Mouse (Mus musculus) forebrain, embryonic 11.5 days (tissue): ENCODE results near the gene Pmf1. TPM values are rescaled to one million over a fixed set of nuclear protein-coding genes. Genes with fewer than 3 reads are reported as not detected.
A peak's percentile ranks its signal among the peaks of the same experiment; 100 is the strongest.
"Not testable (repeated sequence)": the region's sequence is repeated elsewhere in the genome, so short reads cannot be mapped to it uniquely, and the experiment has no call there.

Source experiments
- ATAC-seq: fragments of 200-750 bp; cut with Nextera tagmentation; replicated peaks from 2 replicates; pipeline ENCODE4 v1.8.0; 2017; ENCODE audit warnings: moderate TSS enrichment; ENCODE audit not compliant: low FRiP score
- DNase-seq: peaks from one replicate; pipeline ENCODE4 v3.0.0-alpha.2; 2017; ENCODE audit warnings: low spot score
- H3K27ac ChIP-seq: fragments of 300-500 bp; sonication (generic); 2 replicates; pipeline ENCODE4 v1.5.1; 2014; ENCODE audit warnings: low read depth, low read length
- H3K27me3 ChIP-seq: fragments of 300-500 bp; sonication (generic); 2 replicates; pipeline ENCODE4 v1.6.1; 2014; ENCODE audit warnings: mild to moderate bottlenecking, low read length, mixed read lengths; ENCODE audit not compliant: control insufficient read depth, insufficient read depth
- H3K36me3 ChIP-seq: fragments of 300-500 bp; sonication (generic); 2 replicates; pipeline ENCODE4 v1.6.1; 2014; ENCODE audit warnings: mild to moderate bottlenecking, low read length, moderate library complexity, mixed read lengths; ENCODE audit not compliant: control insufficient read depth, insufficient read depth
- H3K4me1 ChIP-seq: fragments of 300-500 bp; sonication (generic); replicated peaks from 2 replicates; pipeline ENCODE4 v1.6.1; 2014; ENCODE audit warnings: low read length, mixed read lengths; ENCODE audit not compliant: control insufficient read depth, insufficient read depth
- H3K4me2 ChIP-seq: fragments of 300-500 bp; sonication (generic); 2 replicates; pipeline ENCODE4 v1.6.1; 2014; ENCODE audit warnings: low read depth, mild to moderate bottlenecking, low read length, moderate library complexity, mixed read lengths; ENCODE audit not compliant: severe bottlenecking
- H3K4me3 ChIP-seq: fragments of 300-500 bp; sonication (generic); 2 replicates; pipeline ENCODE4 v1.5.1; 2014; ENCODE audit warnings: low read depth, low read length
- H3K9ac ChIP-seq: fragments of 300-500 bp; sonication (generic); 2 replicates; pipeline ENCODE4 v1.6.1; 2014; ENCODE audit warnings: low read length
- H3K9me3 ChIP-seq: fragments of 300-500 bp; sonication (generic); 2 replicates; pipeline ENCODE4 v1.6.1; 2016; ENCODE audit warnings: low read length, mixed read lengths; ENCODE audit not compliant: control insufficient read depth
- WGBS: fragments of 180-500 bp; shearing (Covaris S2); extraction: QIAGEN DNeasy Blood & Tissue Kit; methylation state at CpG from one replicate; pipeline ENCODE4 v1.1.7; 2014; 5-methylcytosine and 5-hydroxymethylcytosine counted together
- polyA plus RNA-seq: library from polyadenylated mRNA; unstranded; fragments of >200 nt; fragmentation: Nextera tagmentation; extraction: Ambion mirVana; gene quantifications from 2 replicates; pipeline ENCODE4 v1.2.1, GENCODE M21; 2014

Gene Pmf1
- polyA plus RNA-seq, 1 experiment from 2014 or later: 141 TPM

DNA sequence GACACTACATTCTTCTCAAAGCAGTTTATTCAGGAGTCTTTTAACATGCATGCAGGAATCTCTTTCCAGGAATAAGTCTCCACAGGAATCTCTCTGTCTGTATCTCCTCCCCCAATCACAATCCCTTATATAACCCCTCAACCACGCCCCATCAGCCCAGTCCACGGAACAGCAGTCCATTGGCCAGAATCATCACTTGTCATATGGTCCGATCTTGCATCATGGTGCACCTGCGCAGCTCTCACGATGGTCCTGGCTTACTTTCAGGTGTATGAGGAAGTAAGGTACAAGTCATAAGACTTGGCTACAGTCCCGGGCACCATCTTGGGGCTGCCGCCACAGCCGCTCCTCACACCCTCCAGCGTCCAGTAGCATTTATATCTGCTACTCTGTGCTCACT is 37.5 kb downstream of the Pmf1 start, which contains the start of gene Bglap3:
Gene Bglap3, minus strand, starts transcription at position 101 of the 400 bp plus-strand sequence.
- H3K4me1 ChIP-seq, H3K9ac ChIP-seq, H3K4me3 ChIP-seq, H3K27ac ChIP-seq, H3K36me3 ChIP-seq, DNase-seq, ATAC-seq, H3K9me3 ChIP-seq, H3K27me3 ChIP-seq, H3K4me2 ChIP-seq: not testable (repeated sequence)
- 93% methylated on average over 9 of the region's 9 CpGs for WGBS

DNA sequence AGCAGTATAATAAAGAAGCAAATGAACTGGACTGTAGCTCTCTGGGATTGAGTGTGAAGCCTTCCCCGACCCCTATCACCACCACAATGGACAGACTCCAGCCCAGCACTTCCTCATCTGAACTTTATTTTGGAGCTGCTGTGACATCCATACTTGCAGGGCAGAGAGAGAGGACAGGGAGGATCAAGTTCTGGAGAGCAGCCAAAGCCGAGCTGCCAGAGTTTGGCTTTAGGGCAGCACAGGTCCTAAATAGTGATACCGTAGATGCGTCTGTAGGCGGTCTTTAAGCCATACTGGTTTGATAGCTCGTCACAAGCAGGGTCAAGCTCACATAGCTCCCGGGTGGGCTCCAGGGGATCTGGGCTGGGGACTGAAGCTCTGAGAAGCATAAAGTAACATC is 41.6 kb downstream of the Pmf1 start:
- not testable (repeated sequence) for H3K4me2 ChIP-seq, H3K9ac ChIP-seq, H3K36me3 ChIP-seq, DNase-seq, H3K27ac ChIP-seq, H3K9me3 ChIP-seq, ATAC-seq, H3K4me3 ChIP-seq, H3K4me1 ChIP-seq
- peaks cover 14% of the 10 kb centered on the region for H3K27me3 ChIP-seq
- 91% methylated on average over 7 of the region's 7 CpGs for WGBS

DNA sequence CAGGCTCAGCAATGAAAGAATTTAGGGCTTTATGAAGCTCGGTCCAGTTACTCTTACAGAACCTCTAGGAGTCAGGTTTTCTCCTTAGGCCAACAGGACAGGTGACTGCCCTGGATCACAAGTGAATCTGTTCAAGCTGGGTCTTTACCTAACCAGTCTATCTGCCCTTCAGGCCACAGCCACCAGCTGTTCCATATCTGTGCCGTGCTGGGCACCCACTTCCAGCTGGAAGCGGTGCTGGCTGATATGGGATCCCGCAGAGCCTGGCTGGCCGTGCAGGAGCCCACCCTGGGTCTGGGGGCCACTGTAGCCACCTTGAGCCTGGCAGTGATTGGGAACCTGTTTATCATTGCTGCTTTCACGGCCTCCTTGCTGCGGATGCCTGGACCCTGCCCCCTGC is 42.6 kb downstream of the Pmf1 start:
- not testable (repeated sequence) for H3K9ac ChIP-seq, H3K4me3 ChIP-seq, ATAC-seq, H3K27ac ChIP-seq, H3K4me2 ChIP-seq, H3K9me3 ChIP-seq, DNase-seq, H3K36me3 ChIP-seq, H3K4me1 ChIP-seq
- WGBS: 35% methylated on average over 3 of the region's 7 CpGs
- peaks cover 14% of the 10 kb centered on the region for H3K27me3 ChIP-seq

DNA sequence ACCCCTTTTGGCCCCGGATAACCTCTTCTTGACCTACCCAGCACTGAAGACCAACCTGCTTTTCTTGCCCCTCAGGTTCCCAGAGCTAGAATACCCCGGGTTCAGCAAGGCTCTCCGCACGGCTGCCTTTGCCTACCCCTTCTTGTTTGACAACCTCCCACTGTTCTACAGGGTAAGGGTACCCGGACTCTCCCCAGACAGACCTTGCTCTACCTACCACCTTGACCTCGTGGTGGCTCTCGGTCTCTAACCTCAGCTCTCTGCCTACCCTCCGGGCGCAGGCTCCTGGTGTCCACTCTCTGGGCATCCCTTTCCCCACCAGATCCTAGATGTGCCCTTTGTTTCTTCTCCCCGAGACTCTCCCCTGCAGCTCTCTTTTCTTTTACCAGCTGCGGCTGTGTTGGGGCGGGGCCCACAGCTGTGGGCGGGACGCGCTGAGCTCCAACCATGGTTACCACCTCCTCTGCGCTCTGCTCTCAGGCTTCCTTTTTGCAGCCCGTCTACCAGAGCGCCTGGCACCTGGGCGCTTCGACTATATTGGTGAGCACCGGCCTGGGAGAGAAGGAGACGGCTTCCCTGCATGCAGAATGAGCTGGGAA is 43.2 kb downstream of the Pmf1 start:
- not testable (repeated sequence) for H3K9me3 ChIP-seq, H3K27ac ChIP-seq, H3K36me3 ChIP-seq, H3K9ac ChIP-seq, H3K4me1 ChIP-seq
- Histone ChIP-seq H3K27me3 (peaks cover 14% of the 10 kb centered on the region), H3K4me2 (peak overlapping the region; percentile 32), H3K4me3 (peak overlapping the region; percentile 12; the same call in 1 of the 2 replicates)
- peak; percentile 83 for ATAC-seq
- 2% methylated on average over 18 of the region's 22 CpGs for WGBS
- DNase-seq: peak; percentile 66

DNA sequence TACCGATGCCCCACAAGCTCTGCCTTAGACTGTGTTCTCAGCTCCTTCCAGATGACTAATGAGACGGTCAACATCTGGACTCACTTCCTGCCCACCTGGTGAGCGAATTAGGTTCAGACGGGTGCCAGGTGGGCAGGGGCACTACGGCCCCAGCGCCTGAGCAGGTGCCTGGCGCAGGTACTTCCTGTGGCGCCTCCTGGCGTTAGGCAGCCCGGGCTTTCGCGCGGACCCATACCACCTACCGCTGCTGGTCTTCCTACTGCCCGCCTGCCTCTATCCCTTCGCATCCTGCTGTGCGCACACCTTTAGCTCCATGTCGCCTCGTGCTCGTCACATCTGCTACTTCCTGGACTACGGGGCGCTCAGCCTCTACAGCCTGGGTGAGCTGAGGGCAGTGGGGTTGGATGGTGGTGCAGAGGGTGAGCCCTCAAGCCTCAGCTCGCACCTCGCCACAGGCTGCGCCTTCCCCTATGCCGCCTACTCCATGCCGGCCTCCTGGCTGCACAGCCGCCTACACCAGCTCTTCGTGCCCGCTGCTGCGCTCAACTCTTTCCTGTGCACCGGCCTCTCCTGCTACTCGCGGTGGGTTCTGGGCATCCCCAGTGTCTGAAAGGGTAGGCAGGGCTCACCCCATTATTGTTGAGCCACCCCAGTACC is 44.3 kb downstream of the Pmf1 start:
- Histone ChIP-seq H3K27me3 (peaks cover 14% of the 10 kb centered on the region), H3K9ac (no peak overlapping the region), H3K4me1 (no peaks in the 10 kb centered on the region; the same call in 1 of the 2 replicates), H3K9me3 (peaks cover 5% of the 10 kb centered on the region; the same call in 1 of the 2 replicates), H3K4me3 (no peak overlapping the region), H3K27ac (no peak overlapping the region), H3K4me2 (no peak overlapping the region), H3K36me3 (peaks cover 2% of the 10 kb centered on the region; the same call in 1 of the 2 replicates)
- no peak for ATAC-seq
- DNase-seq: no peak
- 33% methylated on average over 34 of the region's 34 CpGs for whole genome bisulfite sequencing

DNA sequence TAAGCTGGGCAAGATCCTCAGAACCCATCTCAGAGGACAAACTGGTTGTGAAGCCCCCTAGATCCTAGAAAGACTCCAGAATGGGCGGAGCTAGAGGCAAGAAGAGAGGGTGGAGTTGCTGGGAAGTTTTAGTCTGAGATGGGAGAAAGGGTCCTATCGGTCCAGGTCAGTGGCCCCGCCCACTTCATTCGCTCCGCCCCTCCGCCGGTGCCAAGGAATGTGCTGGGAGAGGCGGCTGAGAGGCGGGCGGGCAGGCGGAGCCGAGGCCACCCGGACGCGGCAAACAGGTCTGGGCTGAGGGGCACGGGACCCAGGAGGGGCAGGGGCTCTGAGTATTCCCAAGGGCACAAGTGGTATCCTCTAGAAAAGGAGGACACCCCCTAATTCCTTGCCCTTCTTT is 45.8 kb downstream of the Pmf1 start, which contains the start of gene Paqr6:
Gene Paqr6, plus strand, starts transcription at position 248 of the 400 bp plus-strand sequence.
- Histone ChIP-seq H3K4me1 (no peaks in the 10 kb centered on the region; the same call in 1 of the 2 replicates), H3K27ac (no peak within 1 kb of the TSS), H3K4me2 (0 out of 2 replicates have a peak within 1 kb of the TSS, but pooled peaks have one; percentile 24), H3K36me3 (peaks cover 12% of the 10 kb centered on the region), H3K27me3 (peaks cover 14% of the 10 kb centered on the region), H3K4me3 (no peak within 1 kb of the TSS), H3K9me3 (no peaks in the 10 kb centered on the region), H3K9ac (no peak within 1 kb of the TSS)
- WGBS: 3% methylated on average over 16 of the region's 16 CpGs
- peak; percentile 73 for DNase-seq
- ATAC-seq: no peak; the same call in 1 of the 2 replicates

DNA sequence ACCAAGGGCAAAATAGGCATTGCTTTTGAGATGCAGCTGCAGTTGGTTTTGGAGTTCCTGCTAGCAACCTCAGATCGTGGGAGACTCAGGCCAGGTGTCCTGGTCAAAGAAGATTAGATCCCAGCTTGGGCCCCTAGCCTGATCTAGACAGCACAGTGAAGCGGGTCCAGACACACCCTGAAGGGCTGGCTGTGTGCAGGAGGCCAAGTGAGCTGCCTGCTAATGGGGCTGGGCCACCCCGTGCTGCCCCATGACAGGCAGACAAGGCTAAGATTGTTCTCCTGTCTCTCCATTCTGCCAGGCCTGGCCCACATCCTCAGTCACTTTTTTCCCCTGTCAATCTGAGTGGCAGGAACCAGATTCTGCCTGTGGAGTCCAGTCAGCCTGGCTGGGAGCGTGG is 46.4 kb downstream of the Pmf1 start:
- no peak overlapping the region for H3K27ac ChIP-seq
- no peaks in the 10 kb centered on the region; the same call in 1 of the 2 replicates for H3K4me1 ChIP-seq
- no peak overlapping the region for H3K4me2 ChIP-seq

DNA sequence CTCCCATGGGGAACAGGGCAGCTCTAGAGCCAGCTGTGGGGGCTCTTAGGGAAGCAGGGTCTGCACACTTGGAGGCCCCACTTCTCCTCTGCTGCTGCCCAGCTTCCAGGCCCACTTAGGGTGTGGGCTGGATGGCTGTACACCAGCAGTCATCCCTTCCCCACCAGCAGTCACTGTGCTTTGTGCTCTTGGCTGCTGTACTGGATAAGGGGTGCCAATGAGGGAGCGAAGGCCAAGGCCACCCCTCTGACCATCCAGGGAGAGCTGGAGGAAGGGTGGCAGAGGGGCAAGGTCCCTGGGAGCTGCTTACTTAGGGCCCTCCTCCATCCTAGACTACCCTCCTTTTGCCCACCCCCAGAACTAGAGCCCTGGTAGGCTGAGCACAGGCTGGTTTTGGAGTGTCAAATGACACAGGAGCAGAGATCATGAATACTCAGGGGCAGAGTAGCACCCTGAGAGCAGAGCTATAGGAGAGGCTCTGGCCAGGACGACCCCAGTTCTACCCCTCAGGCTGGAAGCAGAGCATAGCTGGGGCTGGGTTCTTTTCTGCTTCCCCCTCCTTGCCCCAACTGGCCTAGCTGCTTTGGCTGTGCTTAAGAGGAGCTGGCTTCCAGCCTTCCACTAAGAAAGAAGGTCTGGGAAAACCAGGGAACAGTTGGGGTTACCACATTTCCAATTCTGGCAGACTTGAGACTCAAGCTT is 48.4 kb downstream of the Pmf1 start:
- Histone ChIP-seq H3K9ac (no peak overlapping the region), H3K4me1 (no peaks in the 10 kb centered on the region; the same call in 1 of the 2 replicates), H3K27ac (no peak overlapping the region), H3K27me3 (peaks cover 14% of the 10 kb centered on the region), H3K36me3 (peaks cover 17% of the 10 kb centered on the region), H3K4me2 (no peak overlapping the region), H3K4me3 (no peak overlapping the region), H3K9me3 (no peaks in the 10 kb centered on the region)
- DNase-seq (peak; percentile 41), ATAC-seq (no peak)
- 100% methylated on average over 2 of the region's 2 CpGs for WGBS

More for the DNA sequence above, 46.4 kb downstream of the Pmf1 start:
- no peak overlapping the region for H3K4me3 ChIP-seq
- H3K36me3 ChIP-seq: peaks cover 17% of the 10 kb centered on the region
- no peaks in the 10 kb centered on the region for H3K9me3 ChIP-seq
- WGBS: 66% methylated on average over 4 of the region's 4 CpGs
- peaks cover 14% of the 10 kb centered on the region for H3K27me3 ChIP-seq
- ATAC-seq: no peak
- peak; percentile 54 for DNase-seq
- no peak overlapping the region for H3K9ac ChIP-seq
